In the genomic region with DNA sequence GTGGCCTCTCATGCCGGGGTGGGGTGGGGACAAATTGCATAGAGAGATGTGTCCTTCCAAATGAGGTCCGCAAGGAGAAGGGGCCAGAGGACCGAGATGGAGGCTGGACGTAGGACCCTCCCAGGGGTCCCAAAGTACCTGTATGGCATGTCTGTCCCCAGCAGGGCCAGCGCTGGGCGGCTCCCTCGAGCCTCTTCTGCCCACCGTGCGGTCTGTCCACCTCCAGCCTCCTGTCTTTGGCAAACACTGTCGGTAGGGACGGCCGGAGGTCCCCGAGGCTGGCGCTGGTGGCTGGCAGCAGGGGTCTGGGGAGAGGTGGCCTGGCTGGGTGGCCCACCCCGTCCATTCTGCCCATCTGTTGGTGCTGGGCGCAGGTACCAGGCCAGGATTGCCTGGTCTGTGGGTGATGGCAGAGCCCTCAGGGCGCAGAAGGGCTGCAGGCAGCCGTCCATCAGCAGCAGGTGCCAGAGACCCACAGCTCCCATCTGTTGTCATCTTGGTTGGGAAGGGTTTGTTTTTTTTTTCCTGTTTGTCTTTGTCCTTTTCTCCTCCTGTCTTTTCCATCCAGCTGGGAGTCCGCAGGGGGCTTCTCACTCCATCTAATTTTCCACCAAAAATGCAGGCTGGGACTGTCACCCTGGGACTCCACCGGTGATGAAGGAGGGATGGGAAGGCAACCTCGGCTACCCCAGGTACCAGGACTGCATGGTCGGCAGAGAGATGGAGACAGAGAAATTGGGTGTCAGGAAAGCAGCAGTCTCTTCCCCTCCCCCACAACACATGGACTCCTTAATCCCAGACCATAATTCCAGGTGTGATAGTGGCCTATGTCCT, we compare ENCODE assay signal across 10 mouse cellular contexts. TPM values are rescaled to one million over a fixed set of nuclear protein-coding genes. Genes with fewer than 3 reads are reported as not detected.
DNase-seq lines count a peak whose midpoint lies in the region; ATAC-seq lines count a peak whose summit lies in the region.
"Had no signal": no experiment of that assay in that cellular context is flagged by ENCODE, and none has a peak within 500 bp of the region (broad histone marks: within the 10 kb centered on the region; RNA-seq: fewer than 3 reads in every experiment).

No protein-coding gene starts in this region.

- H3K4me3 ChIP-seq in kidney, embryonic 14.5 days (ENCODE audit: low read length) = no peak overlapping the region
- H3K4me3 ChIP-seq in hindbrain, embryonic 10.5 days = peak overlapping the region; percentile 41
- H3K4me3 ChIP-seq in midbrain, embryonic 13.5 days (replicated peaks) = 0 out of 2 replicates have a peak overlapping the region, but pooled peaks have one; percentile 1

- H3K27ac ChIP-seq in kidney, embryonic 14.5 days (ENCODE audit: low read depth, low read length) = no peak overlapping the region; the same call in 1 of the 2 replicates
- peak overlapping the region; percentile 93 for H3K27ac ChIP-seq in hindbrain, embryonic 10.5 days
- peak overlapping the region; percentile 82 for H3K27ac ChIP-seq in midbrain, embryonic 13.5 days

- peaks cover 49% of the 10 kb centered on the region for H3K36me3 ChIP-seq in kidney, embryonic 14.5 days (ENCODE audit: control insufficient read depth, insufficient read depth, low read length)
- H3K36me3 ChIP-seq in hindbrain, embryonic 10.5 days = peaks cover 13% of the 10 kb centered on the region
- H3K36me3 ChIP-seq in midbrain, embryonic 13.5 days = peaks cover 30% of the 10 kb centered on the region

- no peak for ATAC-seq in kidney, embryonic 14.5 days (ENCODE audit: low FRiP score, low TSS enrichment)
- ATAC-seq in midbrain, embryonic 13.5 days = no peak
- ATAC-seq: inflammation-experienced regulatory T-cells, adult 6 months had no signal

- peaks cover 33% of the 10 kb centered on the region for H3K4me1 ChIP-seq in kidney, embryonic 14.5 days (ENCODE audit: control insufficient read depth, insufficient read depth, low read length)
- H3K4me1 ChIP-seq in hindbrain, embryonic 10.5 days (replicated peaks) = peaks cover 88% of the 10 kb centered on the region
- H3K4me1 ChIP-seq in midbrain, embryonic 13.5 days (replicated peaks) = peaks cover 59% of the 10 kb centered on the region

- H3K27me3 ChIP-seq in kidney, embryonic 14.5 days (ENCODE audit: control insufficient read depth, insufficient read depth, low read length) = 0 out of 2 replicates have a peak, but pooled peaks cover 5% of the 10 kb centered on the region
- H3K27me3 ChIP-seq in hindbrain, embryonic 10.5 days (ENCODE audit: insufficient read depth, poor library complexity, severe bottlenecking) = peaks cover 77% of the 10 kb centered on the region
- H3K27me3 ChIP-seq in midbrain, embryonic 13.5 days = peaks cover 13% of the 10 kb centered on the region; the same call in 1 of the 2 replicates

- no peak for DNase-seq in kidney, postnatal 4 days
- DNase-seq in cerebellum, adult 18-20 months = peak; percentile 89 to 90
- DNase-seq in hindbrain, embryonic 10.5 days (ENCODE audit: low spot score) = no peak
- no peak for DNase-seq in thymus, postnatal 14 days
- DNase-seq in urinary bladder, adult 18-20 months (ENCODE audit: low spot score in 2 of 2) = no peak
- no peak for DNase-seq in gastrocnemius, postnatal 10 days

- H3K9me3 ChIP-seq in kidney, embryonic 14.5 days (ENCODE audit: control insufficient read depth, low read length) = no peaks in the 10 kb centered on the region
- H3K9me3 ChIP-seq in hindbrain, embryonic 10.5 days = no peaks in the 10 kb centered on the region
- no peaks in the 10 kb centered on the region for H3K9me3 ChIP-seq in midbrain, embryonic 13.5 days
- H3K9me3 ChIP-seq: megakaryocyte, embryonic 14.5 days had no signal

- no peak overlapping the region for H3K4me2 ChIP-seq in kidney, embryonic 14.5 days (replicated peaks; ENCODE audit: low read depth, low read length)
- peak overlapping the region; percentile 21; the same call in 1 of the 2 replicates for H3K4me2 ChIP-seq in midbrain, embryonic 13.5 days (replicated peaks)

- WGBS in kidney, embryonic 14.5 days = 57% methylated on average over 22 of the region's 22 CpGs
- WGBS in hindbrain, embryonic 10.5 days = 41% methylated on average over 22 of the region's 22 CpGs
- WGBS in midbrain, embryonic 13.5 days = 51% methylated on average over 22 of the region's 22 CpGs

- H3K9ac ChIP-seq in kidney, embryonic 14.5 days (ENCODE audit: low read depth, low read length) = peak overlapping the region; percentile 40; the same call in 1 of the 2 replicates
- H3K9ac ChIP-seq in midbrain, embryonic 13.5 days (replicated peaks) = peak overlapping the region; percentile 41; the same call in 1 of the 2 replicates

RNA-seq across cellular contexts. Expression of gene Smim24, which starts 7.7 kb away (rescaled TPM):
- polyA plus RNA-seq in kidney, embryonic 14.5 days (2014; fragmentation: Nextera tagmentation; extraction: Ambion mirVana) = 14.9 and 16.4 TPM in 2 replicates
- 2.7 and 3.0 TPM in 2 replicates for polyA plus RNA-seq in hindbrain, embryonic 10.5 days (2016; fragmentation: Nextera tagmentation; extraction: Ambion mirVana)
- polyA plus RNA-seq in midbrain, embryonic 13.5 days (2015; fragmentation: Nextera tagmentation; extraction: Ambion mirVana) = 1.4 and 1.9 TPM in 2 replicates
- under 1 TPM in 1 of 2 experiments, not detected in 1; 0.65 TPM for total RNA-seq in gastrocnemius, postnatal 10 days (2021)

RNA-seq across cellular contexts. Expression of gene Gm48552, which starts 11.8 kb away (rescaled TPM):
- polyA plus RNA-seq in kidney, embryonic 14.5 days (2014; fragmentation: Nextera tagmentation; extraction: Ambion mirVana) = 0.61 and 1.5 TPM in 2 replicates
- 1.0 and 2.5 TPM in 2 replicates for polyA plus RNA-seq in hindbrain, embryonic 10.5 days (2016; fragmentation: Nextera tagmentation; extraction: Ambion mirVana)
- 1.2 and 2.1 TPM in 2 replicates for polyA plus RNA-seq in midbrain, embryonic 13.5 days (2015; fragmentation: Nextera tagmentation; extraction: Ambion mirVana)
- total RNA-seq in gastrocnemius, postnatal 10 days (2021) = 1 to 10 TPM in 1 of 2 experiments, under 1 TPM in 1; 0.33 to 2.0 TPM

RNA-seq across cellular contexts. Expression of gene Gm48551, which starts 16.3 kb away (rescaled TPM):
- 3.5 and 3.8 TPM in 2 replicates for polyA plus RNA-seq in kidney, embryonic 14.5 days (2014; fragmentation: Nextera tagmentation; extraction: Ambion mirVana)
- polyA plus RNA-seq in hindbrain, embryonic 10.5 days (2016; fragmentation: Nextera tagmentation; extraction: Ambion mirVana) = 4.0 and 4.8 TPM in 2 replicates
- polyA plus RNA-seq in midbrain, embryonic 13.5 days (2015; fragmentation: Nextera tagmentation; extraction: Ambion mirVana) = 6.9 and 7.2 TPM in 2 replicates
- total RNA-seq in gastrocnemius, postnatal 10 days (2021) = under 1 TPM; 0.40 to 0.45 TPM

RNA-seq across cellular contexts. Expression of gene Dohh, which starts 16.4 kb away (rescaled TPM):
- 59.2 and 73.9 TPM in 2 replicates for polyA plus RNA-seq in kidney, embryonic 14.5 days (2014; fragmentation: Nextera tagmentation; extraction: Ambion mirVana)
- polyA plus RNA-seq in hindbrain, embryonic 10.5 days (2016; fragmentation: Nextera tagmentation; extraction: Ambion mirVana) = 95.8 and 98.2 TPM in 2 replicates
- polyA plus RNA-seq in midbrain, embryonic 13.5 days (2015; fragmentation: Nextera tagmentation; extraction: Ambion mirVana) = 73.5 TPM in 2 replicates
- total RNA-seq in gastrocnemius, postnatal 10 days (2021) = 10 to 100 TPM; 40.3 to 46.7 TPM

RNA-seq across cellular contexts. Expression of gene Fzr1, which starts 22.3 kb away (rescaled TPM):
- 101 and 108 TPM in 2 replicates for polyA plus RNA-seq in kidney, embryonic 14.5 days (2014; fragmentation: Nextera tagmentation; extraction: Ambion mirVana)
- 138 and 143 TPM in 2 replicates for polyA plus RNA-seq in hindbrain, embryonic 10.5 days (2016; fragmentation: Nextera tagmentation; extraction: Ambion mirVana)
- polyA plus RNA-seq in midbrain, embryonic 13.5 days (2015; fragmentation: Nextera tagmentation; extraction: Ambion mirVana) = 127 and 133 TPM in 2 replicates
- 10 to 100 TPM; 17.6 to 24.1 TPM for total RNA-seq in gastrocnemius, postnatal 10 days (2021)

Comparison
In these comparisons a context has a peak if more than half of its experiments do, and no peak if none do; other contexts are left out.
1. DNase-seq: peak in cerebellum, adult 18-20 months (2 of 2); none in kidney, postnatal 4 days (0 of 2), hindbrain, embryonic 10.5 days (single experiment), thymus, postnatal 14 days (single experiment), urinary bladder, adult 18-20 months (0 of 2) and gastrocnemius, postnatal 10 days (single experiment).